Mouse (Mus musculus) neutrophil, adult 83 days (primary cell): ENCODE data around the gene Il2rg. TPM values are rescaled to one million over a fixed set of nuclear protein-coding genes. Genes with fewer than 3 reads are reported as not detected.

Source experiments
- total RNA-seq, 2 experiments: library from RNA; stranded (reverse); gene quantifications; one replicate each; pipeline ENCODE4 v1.2.4; 2023

Gene Il2rg
- 10 to 100 TPM; 31.6 to 32.8 TPM for total RNA-seq

DNA sequence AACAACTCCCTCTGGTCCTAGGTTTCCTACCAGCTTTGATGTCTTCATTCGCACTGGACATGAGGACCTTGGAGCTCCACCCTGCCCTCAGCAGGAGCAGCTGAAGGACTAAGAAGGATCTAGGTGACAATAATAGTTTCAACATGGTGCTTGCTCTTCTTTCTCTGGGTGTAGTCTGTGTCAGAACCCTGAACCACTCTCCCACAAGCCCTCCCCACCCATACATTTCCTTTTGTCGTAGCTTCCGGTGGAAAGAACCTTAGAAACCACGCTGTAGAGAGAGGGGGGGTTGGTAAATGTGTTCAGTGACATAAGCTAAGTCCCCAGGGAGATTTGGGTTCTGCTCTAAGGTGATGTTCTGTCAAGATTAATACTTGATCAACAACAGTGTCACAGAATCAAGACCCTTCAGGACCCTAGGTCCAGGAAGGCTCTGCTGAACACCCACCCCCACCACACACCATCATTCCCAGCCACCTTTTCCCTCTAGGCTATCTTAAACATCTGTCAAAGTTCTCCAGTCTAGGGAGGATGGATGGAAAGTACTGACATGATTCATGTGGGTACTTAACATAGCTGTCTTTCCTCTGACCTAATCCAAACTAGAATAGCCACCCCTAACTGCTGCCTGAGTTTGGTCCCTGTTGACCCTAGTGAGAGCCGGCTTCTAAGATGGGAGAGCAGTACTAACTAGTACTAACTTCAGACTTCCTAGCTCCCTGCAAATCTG is at the start of gene Il2rg:
Gene Il2rg (minus strand): TSS at position 231 of the 730 bp plus-strand sequence.

DNA sequence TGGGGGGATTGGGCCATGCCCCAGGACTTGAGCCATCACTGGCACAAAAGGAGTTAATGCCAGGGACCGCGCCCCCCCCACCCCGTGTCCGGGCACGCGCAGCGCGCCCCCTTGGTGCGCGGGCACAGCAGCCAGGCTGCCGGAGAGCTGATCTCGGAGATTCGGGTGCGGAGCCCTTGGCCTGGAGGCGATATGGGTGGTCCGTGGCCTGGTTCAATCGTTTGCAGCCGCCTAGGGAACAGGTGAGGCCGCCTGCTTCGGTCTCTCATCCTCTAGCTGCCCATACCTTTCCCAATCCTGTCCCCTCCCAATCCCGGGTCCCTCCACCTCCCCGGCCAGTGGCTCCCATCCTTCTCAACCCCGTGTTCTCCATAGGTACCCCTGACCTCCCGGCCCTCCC is 31.0 kb upstream of the Il2rg start, which contains the start of gene Nlgn3:
Gene Nlgn3 (plus strand): TSS at position 114 of the 400 bp plus-strand sequence.

DNA sequence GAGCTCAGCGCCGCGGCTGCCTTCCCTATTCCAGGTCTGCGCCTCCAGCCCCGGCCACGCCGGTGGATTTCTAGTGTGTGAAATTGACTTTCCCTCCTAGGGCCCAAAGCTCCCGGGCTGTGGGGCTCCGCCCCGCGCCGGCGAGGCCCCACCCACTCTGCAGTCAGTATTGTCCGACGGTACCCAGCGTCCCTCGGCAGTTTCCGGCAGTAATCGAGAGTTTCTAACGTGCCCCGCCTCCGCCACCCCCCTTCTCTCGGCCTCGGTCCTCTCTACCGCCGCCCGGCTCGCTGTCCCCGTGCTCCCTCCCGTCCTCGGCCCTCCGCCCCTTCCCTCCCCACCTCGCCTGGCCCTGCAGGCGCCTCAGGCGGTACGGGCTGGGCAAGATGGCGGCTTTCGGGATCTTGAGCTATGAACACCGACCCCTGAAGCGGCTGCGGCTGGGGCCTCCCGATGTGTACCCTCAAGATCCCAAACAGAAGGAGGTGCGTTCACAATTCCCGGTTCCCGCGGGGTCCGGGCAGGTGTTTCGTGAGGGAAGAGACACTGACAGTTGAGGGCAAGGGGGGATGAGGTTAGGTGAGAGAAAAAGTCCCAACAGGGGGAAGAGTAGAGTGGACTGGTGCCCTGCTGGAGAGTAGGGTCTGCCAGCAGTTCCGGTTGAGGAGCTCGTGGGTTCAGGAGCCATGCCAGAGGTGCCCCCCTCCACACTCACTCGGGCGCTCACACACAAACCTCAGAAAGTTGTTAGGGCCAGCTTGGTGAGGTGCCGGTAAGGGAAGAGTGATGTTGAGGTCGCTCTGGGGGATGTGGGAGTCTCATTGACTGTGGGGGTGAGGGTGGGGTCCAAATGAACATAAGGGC is 6.1 kb upstream of the Il2rg start, which contains the start of gene Med12:
Gene Med12 (plus strand): TSS at position 156 of the 864 bp plus-strand sequence.

DNA sequence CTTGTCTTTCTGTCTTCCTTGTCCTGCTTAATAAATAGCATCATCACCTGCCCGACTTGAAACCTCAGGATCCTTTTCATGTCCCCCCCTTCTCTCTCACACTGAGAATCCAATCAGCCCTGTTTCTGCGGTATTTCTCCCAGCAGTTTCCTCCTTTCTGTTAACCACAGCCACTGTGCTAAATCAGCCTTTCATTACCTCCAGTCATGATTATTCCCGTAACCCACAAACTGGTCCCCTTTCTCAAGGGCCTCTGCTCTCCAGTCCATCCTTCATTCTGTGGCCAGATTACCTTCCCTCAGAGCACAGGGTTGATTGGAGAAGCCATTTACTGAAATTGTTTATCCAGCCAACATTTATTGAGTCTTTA is 685 bp upstream of the Il2rg start, which contains the start of gene Gm20489:
Gene Gm20489 (minus strand): TSS at position 269 of the 370 bp plus-strand sequence.

DNA sequence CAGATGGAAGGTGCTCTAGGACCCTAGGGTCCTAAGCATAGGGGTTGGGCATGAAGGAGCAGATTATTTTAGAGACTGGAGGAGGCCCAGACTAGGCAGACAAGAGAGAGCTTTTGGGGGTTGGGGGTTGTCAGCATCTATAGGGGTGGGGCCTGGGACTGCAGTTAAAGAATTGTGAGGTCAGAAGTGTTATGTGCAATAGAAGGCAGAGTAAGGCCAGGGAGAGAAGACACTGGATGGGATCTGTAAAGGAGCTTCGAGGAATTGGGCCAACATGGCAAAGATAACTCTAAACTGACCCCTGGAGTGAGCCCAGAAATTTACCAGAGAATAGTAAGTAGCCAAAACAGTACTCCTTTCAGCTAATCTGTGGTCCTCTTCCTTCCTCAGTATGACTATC is 4.2 kb downstream of the Il2rg start, which contains the start of gene Gm614:
Gene Gm614 (minus strand): TSS at position 101 of the 400 bp plus-strand sequence.

DNA sequence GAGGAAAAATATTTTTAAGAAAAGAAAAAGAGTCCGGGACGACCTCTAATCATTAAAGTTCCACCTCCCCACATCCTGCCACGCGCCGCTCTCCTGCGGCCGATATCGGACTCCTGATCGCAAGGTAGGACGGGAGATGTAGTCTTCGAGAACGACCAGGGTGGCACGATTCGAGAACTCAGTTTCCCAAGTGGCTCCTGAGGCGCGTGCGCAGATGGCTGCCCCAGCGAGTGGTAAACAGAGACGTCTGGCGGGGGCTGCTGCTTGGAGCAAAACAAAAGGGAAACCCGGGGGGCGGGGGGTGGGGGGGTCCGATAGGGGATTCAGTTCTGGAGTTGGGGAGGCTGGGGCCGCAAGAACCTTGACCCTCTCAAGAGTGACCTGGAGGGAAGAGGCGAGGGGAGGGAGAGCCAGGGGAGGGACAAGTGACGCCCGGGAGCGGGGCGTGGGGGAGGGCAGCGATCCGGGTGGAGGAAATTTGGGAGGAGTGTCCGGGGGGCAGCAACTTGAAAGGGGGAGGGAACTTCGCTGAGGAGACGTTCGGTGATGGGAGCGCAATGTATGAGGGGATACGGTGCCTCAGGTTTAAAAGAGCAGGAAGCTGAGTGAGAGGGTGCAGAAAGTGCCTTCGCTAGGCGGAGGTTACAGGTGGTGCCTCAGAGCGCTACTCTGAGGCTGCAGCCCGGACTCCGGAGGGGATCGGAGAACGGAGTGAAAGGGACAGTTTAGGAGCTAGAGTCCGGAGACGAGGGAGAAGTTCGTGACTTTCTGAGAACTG is 13.9 kb downstream of the Il2rg start, which contains the start of gene Foxo4:
Gene Foxo4 (plus strand): TSS at position 577 of the 778 bp plus-strand sequence.

DNA sequence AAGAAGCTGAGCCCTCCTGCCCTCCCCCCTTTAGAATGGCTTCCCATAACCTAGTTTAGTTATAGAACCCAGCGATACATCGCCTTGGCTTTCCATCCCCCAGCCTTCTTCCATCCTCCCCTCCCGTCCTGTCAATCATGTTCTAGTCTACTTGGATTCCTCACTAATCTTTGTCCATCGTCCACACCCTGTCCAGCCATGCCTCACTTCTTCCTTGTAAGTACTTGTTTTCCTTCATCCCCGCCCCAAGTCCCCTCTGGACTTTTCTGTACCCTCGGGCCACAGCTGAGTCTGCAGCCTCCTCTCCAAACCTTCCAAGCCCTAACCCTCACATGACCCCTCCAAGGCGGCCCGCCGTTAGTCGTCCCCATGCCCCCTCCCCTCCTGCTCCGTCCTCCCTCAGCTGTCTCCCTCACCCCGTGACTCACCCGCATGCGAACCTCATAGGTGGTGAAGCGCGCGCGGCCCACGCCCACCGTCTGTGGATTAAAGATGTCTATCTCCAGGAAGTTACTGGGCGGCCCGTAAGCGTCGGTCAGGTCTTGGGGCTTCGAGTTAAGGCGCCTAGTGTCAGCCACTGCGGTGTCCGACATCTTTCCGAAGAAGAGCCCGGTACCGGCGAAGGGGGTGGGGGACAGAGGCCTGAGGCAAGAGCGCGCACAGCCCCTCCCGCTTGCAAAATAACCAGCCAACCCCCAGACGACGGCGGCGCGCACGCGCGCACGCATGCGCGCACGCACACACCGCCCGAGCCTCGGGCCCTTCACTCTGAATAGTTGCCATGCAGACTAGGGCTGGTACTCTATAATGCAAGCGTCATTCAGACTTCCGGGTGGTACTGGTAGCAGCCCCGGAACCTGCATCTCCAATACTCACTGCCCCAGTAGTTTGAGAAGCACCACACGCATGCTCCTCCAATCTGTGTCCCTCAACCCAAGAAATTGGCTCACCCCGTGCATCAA is 45.9 kb downstream of the Il2rg start, which contains the start of gene Snx12:
Gene Snx12 (minus strand): TSS at position 730 of the 962 bp plus-strand sequence.

Other genes starting within 250 kb of the Il2rg start
- not detected for gene Tex11, start 208.6 kb downstream of the Il2rg start, total RNA-seq
- gene Slc7a3, start 182.2 kb downstream of the Il2rg start, total RNA-seq: not detected
- gene Snx12, start 45.7 kb downstream of the Il2rg start, total RNA-seq: 10 to 100 TPM; 32.6 to 49.2 TPM
- 10 to 100 TPM; 23.1 to 25.6 TPM for gene Foxo4, start 13.7 kb downstream of the Il2rg start, total RNA-seq
- gene Gm614, start 4.3 kb downstream of the Il2rg start, total RNA-seq: 1 to 10 TPM; 1.3 to 3.4 TPM
- gene Gm20489, start 768 bp upstream of the Il2rg start, total RNA-seq: not detected
- gene Med12, start 5.8 kb upstream of the Il2rg start, total RNA-seq: 10 to 100 TPM; 55.6 to 59.1 TPM
- under 1 TPM in 1 of 2 experiments, not detected in 1; 0.46 TPM for gene Nlgn3, start 30.9 kb upstream of the Il2rg start, total RNA-seq
- not detected for gene Gjb1, start 108.1 kb upstream of the Il2rg start, total RNA-seq
- gene Zmym3, start 152.6 kb upstream of the Il2rg start, total RNA-seq: 10 to 100 TPM; 17.6 to 20.4 TPM
- gene Nono, start 161.1 kb upstream of the Il2rg start, total RNA-seq: 100 to 1,000 TPM; 126 to 152 TPM
- gene Itgb1bp2, start 180.8 kb upstream of the Il2rg start, total RNA-seq: 1 to 10 TPM in 1 of 2 experiments, under 1 TPM in 1; 0.79 to 1.1 TPM